Comparison of ENCODE assay signal across 14 mouse cellular contexts in genomic region chr3:108132484-108132883, GRCm38 (mm10). TPM values are rescaled to one million over a fixed set of nuclear protein-coding genes. Genes with fewer than 3 reads are reported as not detected.
DNase-seq lines count a peak whose midpoint lies in the region; ATAC-seq lines count a peak whose summit lies in the region.
"Had no signal": no experiment of that assay in that cellular context is flagged by ENCODE, and none has a peak within 500 bp of the region (broad histone marks: within the 10 kb centered on the region; RNA-seq: fewer than 3 reads in every experiment).

No protein-coding gene starts in this region.

- DNase-seq in heart, adult 11 months: peak; percentile 80
- no peak for DNase-seq in heart, postnatal 36 days
- DNase-seq in lung, adult 18-20 months: no peak
- peak; percentile 42 for DNase-seq in lung, postnatal 25 days (ENCODE audit: low spot score)
- no peak for DNase-seq in cerebellum, adult 11-12 months
- no peak for DNase-seq in left cerebral cortex, adult 9 months (ENCODE audit: low spot score in 2 of 2)
- DNase-seq in forebrain, embryonic 10.5 days (ENCODE audit: extremely low spot score, low spot score): no peak
- DNase-seq: adrenal gland, adult 2 months; gastrocnemius, postnatal 10 days; kidney, postnatal 4 days had no signal

- no peak overlapping the region for H3K4me3 ChIP-seq in lung, embryonic 16.5 days (ENCODE audit: low read length)
- no peak overlapping the region for H3K4me3 ChIP-seq in forebrain, embryonic 10.5 days
- H3K4me3 ChIP-seq: forebrain, embryonic 12.5 days; midbrain, embryonic 10.5 days had no signal

- H3K27ac ChIP-seq in lung, embryonic 16.5 days (ENCODE audit: low read length): 0 out of 2 replicates have a peak overlapping the region, but pooled peaks have one; percentile 1
- no peak overlapping the region for H3K27ac ChIP-seq in forebrain, embryonic 10.5 days
- H3K27ac ChIP-seq: forebrain, embryonic 12.5 days; midbrain, embryonic 10.5 days had no signal

- no peak for ATAC-seq in lung, embryonic 16.5 days (ENCODE audit: low read depth)

- no peaks in the 10 kb centered on the region for H3K9me3 ChIP-seq in lung, embryonic 16.5 days (ENCODE audit: control insufficient read depth, low read length)
- H3K9me3 ChIP-seq in forebrain, embryonic 10.5 days: no peaks in the 10 kb centered on the region
- H3K9me3 ChIP-seq: forebrain, embryonic 12.5 days; midbrain, embryonic 10.5 days had no signal

- intact Hi-C loops in heart, postnatal 36 days (cut with DNase I): no loop called here

- H3K9ac ChIP-seq in lung, embryonic 16.5 days (ENCODE audit: low read length): no peak overlapping the region
- H3K9ac ChIP-seq: forebrain, embryonic 12.5 days had no signal

- no peak overlapping the region for H3K4me2 ChIP-seq in lung, embryonic 16.5 days (ENCODE audit: low read depth, low read length)
- H3K4me2 ChIP-seq: forebrain, embryonic 12.5 days had no signal

- no peaks in the 10 kb centered on the region for H3K27me3 ChIP-seq in lung, embryonic 16.5 days (ENCODE audit: control insufficient read depth, insufficient read depth, low read depth, low read length)
- H3K27me3 ChIP-seq in forebrain, embryonic 10.5 days (ENCODE audit: poor library complexity, severe bottlenecking): no peaks in the 10 kb centered on the region
- H3K27me3 ChIP-seq: forebrain, embryonic 12.5 days had no signal

- WGBS in lung, embryonic 16.5 days: 50% methylated on average over 1 of the region's 1 CpGs
- WGBS in forebrain, embryonic 10.5 days: 80% methylated on average over 1 of the region's 1 CpGs

- peaks cover 27% of the 10 kb centered on the region for H3K4me1 ChIP-seq in lung, embryonic 16.5 days (replicated peaks; ENCODE audit: control insufficient read depth, insufficient read depth, low read length)
- peaks cover 18% of the 10 kb centered on the region for H3K4me1 ChIP-seq in forebrain, embryonic 10.5 days

- no peaks in the 10 kb centered on the region; the same call in 1 of the 2 replicates for H3K36me3 ChIP-seq in lung, embryonic 16.5 days (ENCODE audit: control insufficient read depth, insufficient read depth, low read length)
- H3K36me3 ChIP-seq in forebrain, embryonic 10.5 days (replicated peaks): peaks cover 14% of the 10 kb centered on the region
- H3K36me3 ChIP-seq: forebrain, embryonic 12.5 days had no signal

RNA-seq across cellular contexts. Expression of gene Gnai3, which starts 13.5 kb away (rescaled TPM):
- 10 to 100 TPM; 18.3 to 20.0 TPM for total RNA-seq in heart, postnatal 36 days (2021)
- polyA plus RNA-seq in lung, embryonic 16.5 days (2015; fragmentation: Nextera tagmentation; extraction: Ambion mirVana): 151 and 162 TPM in 2 replicates
- polyA plus RNA-seq in forebrain, embryonic 10.5 days (2016; fragmentation: Nextera tagmentation; extraction: Ambion mirVana): 202 and 207 TPM in 2 replicates

RNA-seq across cellular contexts. Expression of gene Gpr61, which starts 22.2 kb away (rescaled TPM):
- total RNA-seq in heart, postnatal 36 days (2021): not detected
- polyA plus RNA-seq in lung, embryonic 16.5 days (2015; fragmentation: Nextera tagmentation; extraction: Ambion mirVana): 0.04 TPM in 1 of 2 replicates, not detected in the other
- polyA plus RNA-seq in forebrain, embryonic 10.5 days (2016; fragmentation: Nextera tagmentation; extraction: Ambion mirVana): 0.15 and 0.21 TPM in 2 replicates

RNA-seq across cellular contexts. Expression of gene Gnat2, which starts 39.9 kb away (rescaled TPM):
- total RNA-seq in heart, postnatal 36 days (2021): not detected
- 0.80 and 1.6 TPM in 2 replicates for polyA plus RNA-seq in lung, embryonic 16.5 days (2015; fragmentation: Nextera tagmentation; extraction: Ambion mirVana)
- 0.96 and 1.4 TPM in 2 replicates for polyA plus RNA-seq in forebrain, embryonic 10.5 days (2016; fragmentation: Nextera tagmentation; extraction: Ambion mirVana)
- total RNA-seq: left cerebral cortex, postnatal 14 days had no signal

RNA-seq across cellular contexts. Expression of gene Ampd2, which starts 46.0 kb away (rescaled TPM):
- 1 to 10 TPM; 4.6 to 5.1 TPM for total RNA-seq in heart, postnatal 36 days (2021)
- polyA plus RNA-seq in lung, embryonic 16.5 days (2015; fragmentation: Nextera tagmentation; extraction: Ambion mirVana): 34.5 and 38.5 TPM in 2 replicates
- 69.3 and 71.4 TPM in 2 replicates for polyA plus RNA-seq in forebrain, embryonic 10.5 days (2016; fragmentation: Nextera tagmentation; extraction: Ambion mirVana)

RNA-seq across cellular contexts. Expression of gene Amigo1, which starts 53.7 kb away (rescaled TPM):
- total RNA-seq in heart, postnatal 36 days (2021): 10 to 100 TPM; 15.1 to 15.5 TPM
- polyA plus RNA-seq in lung, embryonic 16.5 days (2015; fragmentation: Nextera tagmentation; extraction: Ambion mirVana): 2.3 and 2.4 TPM in 2 replicates
- 3.0 and 3.4 TPM in 2 replicates for polyA plus RNA-seq in forebrain, embryonic 10.5 days (2016; fragmentation: Nextera tagmentation; extraction: Ambion mirVana)

Comparison
In these comparisons a context has a peak if more than half of its experiments do, and no peak if none do; other contexts are left out.
1. DNase-seq: peak in heart, adult 11 months (single experiment) and lung, postnatal 25 days (single experiment); none in heart, postnatal 36 days (0 of 2), lung, adult 18-20 months (0 of 2), cerebellum, adult 11-12 months (single experiment), left cerebral cortex, adult 9 months (0 of 2) and forebrain, embryonic 10.5 days (single experiment).